Mouse (Mus musculus): ENCODE measurements around the gene Pigp. TPM values are rescaled to one million over a fixed set of nuclear protein-coding genes. Genes with fewer than 3 reads are reported as not detected.

Gene Pigp
- polyA plus RNA-seq, 1 experiment from 2014 or later, result 131 TPM

DNA sequence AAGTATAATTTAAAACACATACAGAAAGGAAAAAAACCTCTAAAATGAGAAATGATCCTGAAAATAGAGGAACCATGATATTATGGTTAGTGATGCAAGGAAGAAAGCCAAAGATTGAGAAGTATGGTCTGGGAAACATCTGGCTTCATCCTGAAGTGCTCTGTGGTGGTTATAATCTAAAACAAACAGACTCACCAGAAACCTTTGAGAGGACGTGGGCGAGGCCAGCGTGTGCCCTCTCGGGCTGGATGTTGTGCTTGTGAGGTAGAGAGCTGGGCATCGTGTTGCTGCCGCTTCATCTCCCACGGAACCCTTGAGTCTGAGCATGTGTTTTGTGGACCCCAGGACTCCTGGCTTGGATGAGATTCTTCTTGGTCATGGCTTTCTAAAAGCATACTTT is 25.0 kb upstream of the Pigp start:
- peaks cover 3% of the 10 kb centered on the region; the same call in 1 of the 2 replicates for H3K4me1 ChIP-seq (ENCODE audit: control insufficient read depth, insufficient read depth, low read length)
- no peaks in the 10 kb centered on the region for H3K36me3 ChIP-seq (ENCODE audit: control insufficient read depth, insufficient read depth, low read length)
- no peak for ATAC-seq (ENCODE audit: insufficient read depth, low FRiP score)
- H3K27ac ChIP-seq (ENCODE audit: low read length), result no peak overlapping the region
- H3K27me3 ChIP-seq (ENCODE audit: control insufficient read depth, insufficient read depth, low read length), result no peaks in the 10 kb centered on the region
- WGBS, result 61% methylated on average over 7 of the region's 7 CpGs
- H3K4me3 ChIP-seq (replicated peaks; ENCODE audit: low read length), result no peak overlapping the region
- no peaks in the 10 kb centered on the region for H3K9me3 ChIP-seq (replicated peaks; ENCODE audit: control insufficient read depth, low read length)
- H3K9ac ChIP-seq (ENCODE audit: low read length), result no peak overlapping the region
- H3K4me2 ChIP-seq (ENCODE audit: low read depth, low read length), result no peak overlapping the region

DNA sequence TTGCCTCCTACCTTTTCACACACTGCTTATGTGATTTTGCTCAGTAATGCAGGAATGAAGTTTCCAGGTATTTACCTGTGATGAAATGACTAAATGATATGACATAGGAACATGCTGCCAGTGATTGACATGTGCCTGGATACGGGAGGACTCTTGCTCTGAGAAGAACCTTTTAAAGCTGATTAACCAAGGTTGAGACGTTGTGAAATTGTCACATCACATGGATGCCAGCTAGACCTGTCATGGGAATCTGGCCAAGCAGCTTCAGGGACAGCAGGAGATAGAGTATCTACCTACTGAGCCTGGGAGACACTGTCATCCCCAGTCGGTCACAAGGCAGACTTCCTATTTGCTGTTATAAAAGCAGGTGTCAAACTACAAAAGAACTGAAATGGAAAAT is 23.4 kb upstream of the Pigp start:
- H3K27me3 ChIP-seq (ENCODE audit: control insufficient read depth, insufficient read depth, low read length), result no peaks in the 10 kb centered on the region
- ATAC-seq (ENCODE audit: insufficient read depth, low FRiP score), result no peak
- H3K4me2 ChIP-seq (ENCODE audit: low read depth, low read length), result no peak overlapping the region
- no peak overlapping the region for H3K4me3 ChIP-seq (replicated peaks; ENCODE audit: low read length)
- no peak overlapping the region for H3K9ac ChIP-seq (ENCODE audit: low read length)
- peaks cover 3% of the 10 kb centered on the region; the same call in 1 of the 2 replicates for H3K4me1 ChIP-seq (ENCODE audit: control insufficient read depth, insufficient read depth, low read length)
- H3K27ac ChIP-seq (ENCODE audit: low read length), result no peak overlapping the region
- 72% methylated on average over 3 of the region's 3 CpGs for WGBS
- H3K9me3 ChIP-seq (replicated peaks; ENCODE audit: control insufficient read depth, low read length), result no peaks in the 10 kb centered on the region
- H3K36me3 ChIP-seq (ENCODE audit: control insufficient read depth, insufficient read depth, low read length), result no peaks in the 10 kb centered on the region

DNA sequence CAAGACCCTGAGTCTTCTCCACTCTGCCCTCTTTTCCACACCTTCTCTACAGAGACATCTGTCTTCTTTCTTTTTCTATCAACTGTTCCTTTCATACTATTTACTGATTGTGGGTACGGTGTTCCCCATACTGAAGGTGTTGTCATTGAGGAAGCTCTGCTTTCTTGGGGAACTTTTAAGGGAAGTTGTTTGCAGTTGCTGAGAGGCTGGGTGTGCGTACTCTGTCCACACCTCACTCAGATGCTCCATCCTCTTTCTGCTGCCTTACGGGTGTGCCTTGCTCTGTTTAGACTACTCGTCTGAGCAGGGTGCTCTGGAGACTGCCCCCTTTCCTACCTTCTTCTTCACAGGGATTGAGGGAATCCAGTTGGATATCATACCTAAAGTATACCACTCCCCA is 20.7 kb upstream of the Pigp start:
- 65% methylated on average over 4 of the region's 4 CpGs for WGBS
- H3K27ac ChIP-seq (ENCODE audit: low read length), result no peak overlapping the region
- no peak overlapping the region for H3K4me3 ChIP-seq (replicated peaks; ENCODE audit: low read length)
- H3K9ac ChIP-seq (ENCODE audit: low read length), result no peak overlapping the region
- H3K9me3 ChIP-seq (replicated peaks; ENCODE audit: control insufficient read depth, low read length), result no peaks in the 10 kb centered on the region
- H3K36me3 ChIP-seq (ENCODE audit: control insufficient read depth, insufficient read depth, low read length), result no peaks in the 10 kb centered on the region
- no peak for ATAC-seq (ENCODE audit: insufficient read depth, low FRiP score)
- no peak overlapping the region for H3K4me2 ChIP-seq (ENCODE audit: low read depth, low read length)
- peaks cover 3% of the 10 kb centered on the region; the same call in 1 of the 2 replicates for H3K4me1 ChIP-seq (ENCODE audit: control insufficient read depth, insufficient read depth, low read length)
- H3K27me3 ChIP-seq (ENCODE audit: control insufficient read depth, insufficient read depth, low read length), result no peaks in the 10 kb centered on the region

DNA sequence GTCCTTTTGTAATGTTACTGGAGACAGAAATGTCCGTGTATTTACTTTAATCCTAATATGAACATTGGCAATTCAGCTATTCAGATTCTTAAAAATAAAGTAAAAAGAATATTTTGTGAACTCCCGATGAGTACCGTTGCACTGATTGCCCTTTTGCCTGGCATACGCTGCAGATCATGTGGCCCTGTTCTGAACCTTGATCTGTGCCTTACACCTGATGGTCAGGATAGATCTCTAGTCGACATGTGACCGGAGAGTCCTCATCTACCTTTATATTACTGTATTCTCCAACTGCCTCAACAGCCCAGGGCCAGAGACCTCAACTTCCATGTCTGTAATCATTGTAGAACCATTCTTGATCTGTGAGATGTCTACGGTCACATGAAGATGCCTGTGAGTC is 16.0 kb upstream of the Pigp start:
- no peaks in the 10 kb centered on the region for H3K4me1 ChIP-seq (ENCODE audit: control insufficient read depth, insufficient read depth, low read length)
- ATAC-seq (ENCODE audit: insufficient read depth, low FRiP score), result no peak
- WGBS, result 90% methylated on average over 7 of the region's 7 CpGs
- 0 out of 2 replicates have a peak, but pooled peaks cover 5% of the 10 kb centered on the region for H3K36me3 ChIP-seq (ENCODE audit: control insufficient read depth, insufficient read depth, low read length)
- H3K4me3 ChIP-seq (replicated peaks; ENCODE audit: low read length), result no peak overlapping the region
- no peak overlapping the region for H3K4me2 ChIP-seq (ENCODE audit: low read depth, low read length)
- no peaks in the 10 kb centered on the region for H3K9me3 ChIP-seq (replicated peaks; ENCODE audit: control insufficient read depth, low read length)
- no peaks in the 10 kb centered on the region for H3K27me3 ChIP-seq (ENCODE audit: control insufficient read depth, insufficient read depth, low read length)
- H3K27ac ChIP-seq (ENCODE audit: low read length), result no peak overlapping the region
- H3K9ac ChIP-seq (ENCODE audit: low read length), result no peak overlapping the region

DNA sequence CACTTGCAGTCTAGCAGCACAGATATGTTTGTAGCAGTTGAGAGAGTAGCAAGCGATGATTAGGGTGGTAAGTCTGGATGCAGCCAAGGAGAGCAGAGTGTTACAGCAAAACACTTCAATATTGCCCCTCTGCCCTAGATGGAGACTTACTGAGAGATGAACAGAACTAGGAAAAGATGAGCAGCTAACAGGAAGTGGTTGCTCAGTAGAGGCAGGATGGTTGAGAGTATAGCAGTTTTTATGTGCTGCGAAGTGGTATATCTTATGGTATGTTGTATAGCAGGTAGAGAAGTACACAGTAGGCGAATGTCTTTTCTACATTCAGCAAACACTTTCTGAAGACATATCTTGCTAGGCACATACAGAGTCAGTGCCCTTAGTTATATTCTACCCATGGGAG is 11.6 kb upstream of the Pigp start:
- Histone ChIP-seq H3K9ac (ENCODE audit: low read length) (no peak overlapping the region), H3K9me3 (replicated peaks; ENCODE audit: control insufficient read depth, low read length) (no peaks in the 10 kb centered on the region), H3K4me3 (replicated peaks; ENCODE audit: low read length) (no peak overlapping the region), H3K4me1 (ENCODE audit: control insufficient read depth, insufficient read depth, low read length) (no peaks in the 10 kb centered on the region), H3K27me3 (ENCODE audit: control insufficient read depth, insufficient read depth, low read length) (no peaks in the 10 kb centered on the region), H3K36me3 (ENCODE audit: control insufficient read depth, insufficient read depth, low read length) (0 out of 2 replicates have a peak, but pooled peaks cover 5% of the 10 kb centered on the region), H3K4me2 (ENCODE audit: low read depth, low read length) (no peak overlapping the region), H3K27ac (ENCODE audit: low read length) (no peak overlapping the region)
- no peak for ATAC-seq (ENCODE audit: insufficient read depth, low FRiP score)
- 93% methylated on average over 3 of the region's 3 CpGs for WGBS

DNA sequence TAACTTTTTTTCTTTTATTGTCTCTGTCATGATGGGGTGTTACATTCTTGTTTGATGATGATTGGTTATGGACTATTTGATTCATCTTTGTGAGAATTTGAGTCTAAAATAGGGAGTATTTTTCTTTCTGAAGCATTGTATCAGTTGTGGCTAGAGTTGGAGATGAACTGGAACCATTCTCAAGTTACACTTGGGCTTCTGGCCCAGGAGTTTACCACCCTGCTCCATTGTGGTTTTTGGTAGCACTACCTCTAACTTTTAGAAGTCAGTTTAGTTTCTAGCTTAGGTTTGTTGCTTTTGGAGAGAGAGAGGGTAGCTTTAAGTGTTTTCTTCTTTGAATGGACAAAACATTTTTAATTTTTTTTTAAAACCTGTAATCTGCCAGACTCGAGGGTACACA is 7.7 kb upstream of the Pigp start:
- Histone ChIP-seq H3K4me3 (replicated peaks; ENCODE audit: low read length) (no peak overlapping the region), H3K27me3 (ENCODE audit: control insufficient read depth, insufficient read depth, low read length) (no peaks in the 10 kb centered on the region), H3K27ac (ENCODE audit: low read length) (no peak overlapping the region), H3K36me3 (ENCODE audit: control insufficient read depth, insufficient read depth, low read length) (no peaks in the 10 kb centered on the region), H3K4me1 (ENCODE audit: control insufficient read depth, insufficient read depth, low read length) (no peaks in the 10 kb centered on the region), H3K9ac (ENCODE audit: low read length) (no peak overlapping the region), H3K4me2 (ENCODE audit: low read depth, low read length) (no peak overlapping the region), H3K9me3 (replicated peaks; ENCODE audit: control insufficient read depth, low read length) (no peaks in the 10 kb centered on the region)
- 61% methylated on average over 1 of the region's 1 CpGs for WGBS
- ATAC-seq (ENCODE audit: insufficient read depth, low FRiP score), result no peak

DNA sequence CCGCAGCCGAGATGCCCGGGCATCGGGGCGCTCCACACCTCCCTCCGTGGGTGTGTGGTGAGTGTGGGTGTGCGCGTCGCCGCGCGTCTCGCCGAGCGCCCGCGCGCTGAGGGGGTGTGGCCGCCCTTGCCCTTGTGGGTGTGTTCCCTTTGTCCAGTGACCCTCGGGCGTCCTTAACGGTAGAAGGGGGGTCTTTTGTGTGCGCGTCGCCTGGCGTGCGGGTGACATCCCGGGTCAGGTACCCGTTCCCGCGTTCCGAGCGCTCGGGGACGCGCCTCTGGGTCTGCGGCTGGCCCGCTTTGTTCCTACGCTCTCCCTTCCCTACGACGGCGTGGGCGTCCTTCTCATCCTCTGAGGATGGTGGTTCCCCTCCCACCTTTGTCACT is 734 bp downstream of the Pigp start:
- ATAC-seq (ENCODE audit: insufficient read depth, low FRiP score), result peak; percentile 84
- peak overlapping the region; percentile 92 for H3K4me3 ChIP-seq (replicated peaks; ENCODE audit: low read length)
- H3K4me1 ChIP-seq (ENCODE audit: control insufficient read depth, insufficient read depth, low read length), result peaks cover 8% of the 10 kb centered on the region; the same call in 1 of the 2 replicates

DNA sequence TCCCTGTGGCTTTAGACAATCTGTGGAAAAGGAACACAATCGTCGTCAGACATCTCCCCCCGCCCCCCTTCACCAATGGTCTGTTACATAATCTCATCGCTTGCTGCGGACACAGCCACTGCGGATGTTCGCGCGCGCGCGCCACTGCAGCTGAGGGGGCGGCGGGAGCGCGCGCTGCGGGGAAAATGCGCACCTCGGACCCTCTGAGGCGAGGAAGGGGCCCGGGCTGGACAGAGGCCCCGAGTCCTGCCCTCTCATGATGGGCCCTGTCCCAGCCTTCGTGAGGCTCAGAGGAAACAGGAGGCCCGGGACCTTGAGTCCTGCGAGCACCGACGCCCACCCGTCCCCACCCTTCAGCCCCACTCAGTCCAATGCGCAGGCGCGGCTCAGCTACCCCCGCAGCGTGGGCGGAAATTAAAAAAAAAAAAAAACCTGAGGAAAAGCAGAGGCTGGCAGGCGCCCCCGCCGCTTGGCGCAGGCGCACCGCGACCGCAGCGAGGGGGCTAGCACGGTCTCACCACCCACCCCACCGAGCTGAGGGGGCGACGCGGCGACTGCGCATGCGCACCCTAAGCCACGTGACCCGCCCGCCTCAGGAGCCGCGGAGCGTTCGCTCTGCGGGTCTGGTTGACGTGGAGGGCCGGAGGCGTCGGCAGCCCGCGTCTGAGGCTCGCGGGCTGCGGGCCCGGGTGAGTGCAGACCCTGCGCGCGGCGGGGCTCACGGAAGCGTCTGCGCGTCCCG is 1.3 kb downstream of the Pigp start, which contains the start of gene Ttc3:
TSS of gene Ttc3 (plus strand) at position 446 of the 742 bp plus-strand sequence.
- peak within 1 kb of the TSS; percentile 92 for H3K4me3 ChIP-seq (replicated peaks; ENCODE audit: low read length)
- H3K36me3 ChIP-seq (ENCODE audit: control insufficient read depth, insufficient read depth, low read length), result no peaks in the 10 kb centered on the region
- H3K4me2 ChIP-seq (ENCODE audit: low read depth, low read length), result peak within 1 kb of the TSS; percentile 53
- peaks cover 8% of the 10 kb centered on the region; the same call in 1 of the 2 replicates for H3K4me1 ChIP-seq (ENCODE audit: control insufficient read depth, insufficient read depth, low read length)
- WGBS, result under 1% methylated on average over 79 of the region's 79 CpGs
- peak within 1 kb of the TSS; percentile 99 for H3K27ac ChIP-seq (ENCODE audit: low read length)
- peak within 1 kb of the TSS; percentile 98 for H3K9ac ChIP-seq (ENCODE audit: low read length)
- ATAC-seq (ENCODE audit: insufficient read depth, low FRiP score), result peak; percentile 88
- H3K27me3 ChIP-seq (ENCODE audit: control insufficient read depth, insufficient read depth, low read length), result no peaks in the 10 kb centered on the region
- no peaks in the 10 kb centered on the region for H3K9me3 ChIP-seq (replicated peaks; ENCODE audit: control insufficient read depth, low read length)

More for the DNA sequence above, 734 bp downstream of the Pigp start:
- H3K27me3 ChIP-seq (ENCODE audit: control insufficient read depth, insufficient read depth, low read length), result no peaks in the 10 kb centered on the region
- H3K9ac ChIP-seq (ENCODE audit: low read length), result peak overlapping the region; percentile 98
- peak overlapping the region; percentile 99 for H3K27ac ChIP-seq (ENCODE audit: low read length)
- H3K4me2 ChIP-seq (ENCODE audit: low read depth, low read length), result peak overlapping the region; percentile 53
- no peaks in the 10 kb centered on the region for H3K9me3 ChIP-seq (replicated peaks; ENCODE audit: control insufficient read depth, low read length)
- H3K36me3 ChIP-seq (ENCODE audit: control insufficient read depth, insufficient read depth, low read length), result no peaks in the 10 kb centered on the region
- WGBS, result under 1% methylated on average over 43 of the region's 43 CpGs

DNA sequence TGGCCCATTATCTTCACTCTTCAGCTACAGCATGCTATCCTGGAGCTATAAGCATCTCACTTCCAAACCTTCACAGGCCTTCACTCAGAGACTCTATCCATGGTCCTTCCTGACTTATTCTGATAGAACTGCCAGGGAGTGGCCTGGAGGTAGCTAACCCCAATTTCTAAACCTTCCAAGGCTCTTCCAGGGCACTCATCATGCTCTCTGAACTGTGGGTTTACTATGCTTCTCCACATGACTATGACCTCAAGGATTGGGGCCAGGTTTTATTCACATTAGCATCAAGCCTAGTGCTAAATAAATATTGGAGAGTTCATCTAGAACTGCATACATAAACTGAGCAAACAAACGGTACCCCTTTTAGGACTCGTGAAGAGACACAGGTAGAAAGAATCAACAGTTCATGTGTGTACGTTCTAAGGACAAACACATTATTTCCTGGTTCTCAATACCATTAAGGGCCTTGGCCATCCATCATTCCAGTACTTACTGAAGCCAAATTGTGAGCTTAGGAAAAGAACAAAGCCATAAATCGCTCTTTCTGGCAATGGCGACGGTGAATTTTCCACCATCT is 2.0 kb downstream of the Pigp start:
- Histone ChIP-seq H3K9me3 (replicated peaks; ENCODE audit: control insufficient read depth, low read length) (no peaks in the 10 kb centered on the region), H3K4me3 (replicated peaks; ENCODE audit: low read length) (peak overlapping the region; percentile 92), H3K9ac (ENCODE audit: low read length) (peak overlapping the region; percentile 98), H3K36me3 (ENCODE audit: control insufficient read depth, insufficient read depth, low read length) (no peaks in the 10 kb centered on the region), H3K27ac (ENCODE audit: low read length) (peak overlapping the region; percentile 99), H3K27me3 (ENCODE audit: control insufficient read depth, insufficient read depth, low read length) (no peaks in the 10 kb centered on the region), H3K4me1 (ENCODE audit: control insufficient read depth, insufficient read depth, low read length) (peaks cover 8% of the 10 kb centered on the region; the same call in 1 of the 2 replicates), H3K4me2 (ENCODE audit: low read depth, low read length) (peak overlapping the region; percentile 53)
- 3% methylated on average over 6 of the region's 6 CpGs for WGBS
- no peak for ATAC-seq (ENCODE audit: insufficient read depth, low FRiP score)

Data from stomach, embryonic 16.5 days (tissue).